Mouse (Mus musculus): Measurements from ENCODE around the gene Vmn1r8. TPM values are rescaled to one million over a fixed set of nuclear protein-coding genes. Genes with fewer than 3 reads are reported as not detected.
"Not testable (repeated sequence)": the region's sequence is repeated elsewhere in the genome, so short reads cannot be mapped to it uniquely, and the experiment has no call there.

Vmn1r8 gene
- not detected in 2 replicates for polyA plus RNA-seq (2016; fragmentation: Nextera tagmentation; extraction: Ambion mirVana)

DNA sequence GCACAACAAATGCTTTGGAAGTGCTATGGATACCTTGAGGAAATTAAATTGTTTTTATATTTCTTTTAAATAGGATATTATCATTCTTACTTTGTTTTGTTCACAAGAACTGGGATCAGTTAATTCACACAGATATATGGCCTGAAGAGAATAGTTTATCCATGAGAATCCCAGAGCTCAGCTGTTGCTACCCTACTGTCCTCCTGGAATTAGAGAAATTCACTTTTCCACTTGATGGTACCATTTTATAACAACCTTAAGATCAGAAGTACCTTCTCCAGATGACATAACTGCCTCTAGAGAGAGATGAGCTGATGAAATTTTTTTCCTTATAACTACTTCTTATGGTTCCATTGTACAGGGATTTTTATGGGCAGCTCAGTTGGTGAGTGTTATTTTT, at the start of gene Vmn1r8:
Gene Vmn1r8, plus strand, starts transcription at position 301 of the 400 bp plus-strand sequence.
- ATAC-seq (ENCODE audit: low FRiP score), result no peak
- Histone ChIP-seq H3K36me3 (no peaks in the 10 kb centered on the region), H3K4me1 (no peaks in the 10 kb centered on the region), H3K9me3 (replicated peaks) (no peaks in the 10 kb centered on the region), H3K4me3 (no peak within 1 kb of the TSS), H3K27ac (no peak within 1 kb of the TSS), H3K27me3 (no peaks in the 10 kb centered on the region), H3K4me2 (replicated peaks) (no peak within 1 kb of the TSS), H3K9ac (no peak within 1 kb of the TSS)

DNA sequence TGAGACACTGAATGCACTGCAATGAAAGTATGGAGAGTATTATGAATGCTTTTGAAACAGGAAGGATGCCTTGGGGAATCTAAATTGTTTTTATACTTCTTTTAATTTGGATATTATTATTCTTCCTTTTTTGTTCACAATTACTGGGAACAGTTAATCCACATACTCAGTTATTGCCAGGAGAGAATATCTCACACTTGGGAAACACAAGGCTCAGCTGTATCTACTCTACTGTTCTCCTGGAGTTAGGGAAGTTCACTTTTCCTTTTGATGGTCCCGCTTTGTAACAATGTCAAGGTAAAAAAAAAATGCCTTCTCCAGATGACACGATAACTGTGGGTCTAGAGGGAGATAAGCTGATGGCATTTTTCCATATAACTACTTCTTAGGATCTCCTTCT, 35.1 kb upstream of the Vmn1r8 start, which contains the start of gene Vmn1r6:
Gene Vmn1r6, plus strand, starts transcription at position 301 of the 400 bp plus-strand sequence.
- Histone ChIP-seq H3K4me1 (no peaks in the 10 kb centered on the region), H3K9me3 (replicated peaks) (no peaks in the 10 kb centered on the region), H3K27ac (no peak within 1 kb of the TSS), H3K36me3 (no peaks in the 10 kb centered on the region), H3K27me3 (no peaks in the 10 kb centered on the region), H3K9ac (no peak within 1 kb of the TSS), H3K4me3 (no peak within 1 kb of the TSS), H3K4me2 (replicated peaks) (no peak within 1 kb of the TSS)
- no peak for ATAC-seq (ENCODE audit: low FRiP score)
- 81% methylated on average over 2 of the region's 2 CpGs for WGBS

DNA sequence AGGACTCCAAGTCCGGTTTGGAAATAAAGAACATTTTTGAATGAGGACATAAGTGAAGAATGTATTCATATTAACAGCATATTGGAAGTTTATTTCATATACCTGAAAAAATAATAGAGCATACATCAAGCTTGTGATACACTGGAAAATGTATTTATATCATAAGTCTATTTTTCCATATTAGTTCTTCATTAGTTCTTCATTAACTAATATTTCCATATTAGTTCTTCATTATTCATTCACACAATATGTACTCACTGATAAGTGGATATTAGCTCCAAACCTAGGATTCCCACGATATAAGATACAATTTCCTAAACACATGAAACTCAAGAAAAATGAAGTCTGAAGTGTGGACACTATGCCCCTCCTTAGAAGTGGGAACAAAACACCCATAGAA, 6.9 kb upstream of the Vmn1r8 start, which contains the start of gene Vmn1r7:
Gene Vmn1r7, minus strand, starts transcription at position 101 of the 400 bp plus-strand sequence.
- H3K4me3 ChIP-seq; H3K9me3 ChIP-seq (replicated peaks); H3K9ac ChIP-seq; H3K4me2 ChIP-seq (replicated peaks); H3K27me3 ChIP-seq; H3K36me3 ChIP-seq; H3K4me1 ChIP-seq; H3K27ac ChIP-seq; ATAC-seq (ENCODE audit: low FRiP score): not testable (repeated sequence)
- 90% methylated on average over 2 of the region's 2 CpGs for WGBS

DNA sequence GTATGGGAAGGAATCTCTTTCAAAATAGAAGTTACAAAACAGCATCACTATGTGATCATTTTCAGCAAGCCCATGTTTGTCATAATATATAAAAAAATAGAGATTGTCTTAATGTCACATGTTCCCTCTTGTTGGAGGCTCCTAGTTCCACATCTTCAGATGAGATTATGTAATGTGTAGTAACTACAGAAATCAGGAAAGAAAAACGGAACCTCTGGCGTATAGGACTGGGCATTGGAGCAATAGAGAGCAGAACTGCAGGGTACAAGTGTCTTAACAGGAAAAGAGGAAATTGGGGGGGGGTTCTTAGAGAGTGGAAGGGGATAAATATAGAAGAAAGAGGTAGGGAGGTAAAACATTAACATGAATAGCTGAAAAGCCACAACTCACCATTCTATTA, 2.6 kb downstream of the Vmn1r8 start:
- ATAC-seq (ENCODE audit: low FRiP score), result no peak

DNA sequence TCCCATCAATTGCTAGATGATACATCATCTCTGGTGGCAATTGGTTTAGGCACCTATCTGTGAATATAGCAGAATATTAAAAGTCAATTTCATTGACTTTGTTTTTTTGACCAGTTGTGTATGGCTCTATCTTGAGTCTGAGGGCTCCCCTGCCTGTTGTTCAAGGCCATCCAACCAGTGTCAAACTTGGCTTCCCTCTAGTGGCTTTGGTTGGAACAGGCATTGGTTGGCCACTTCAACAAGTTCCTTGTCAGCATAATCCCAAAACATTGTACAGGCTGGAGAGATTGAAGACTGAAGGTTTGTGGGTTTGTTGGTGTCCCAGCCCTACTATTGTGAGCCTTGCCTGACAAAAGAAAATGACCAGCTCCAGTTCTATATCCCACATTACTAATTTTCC, 31.6 kb downstream of the Vmn1r8 start:
- H3K4me2 ChIP-seq (replicated peaks), result no peak overlapping the region
- H3K36me3 ChIP-seq, result no peaks in the 10 kb centered on the region
- ATAC-seq (ENCODE audit: low FRiP score), result no peak

More for the DNA sequence above, 2.6 kb downstream of the Vmn1r8 start:
- Histone ChIP-seq H3K9me3 (replicated peaks) (no peaks in the 10 kb centered on the region), H3K4me3 (no peak overlapping the region), H3K4me2 (replicated peaks) (no peak overlapping the region), H3K9ac (no peak overlapping the region), H3K36me3 (no peaks in the 10 kb centered on the region), H3K4me1 (no peaks in the 10 kb centered on the region), H3K27me3 (no peaks in the 10 kb centered on the region), H3K27ac (no peak overlapping the region)
- 89% methylated on average over 2 of the region's 2 CpGs for WGBS

DNA sequence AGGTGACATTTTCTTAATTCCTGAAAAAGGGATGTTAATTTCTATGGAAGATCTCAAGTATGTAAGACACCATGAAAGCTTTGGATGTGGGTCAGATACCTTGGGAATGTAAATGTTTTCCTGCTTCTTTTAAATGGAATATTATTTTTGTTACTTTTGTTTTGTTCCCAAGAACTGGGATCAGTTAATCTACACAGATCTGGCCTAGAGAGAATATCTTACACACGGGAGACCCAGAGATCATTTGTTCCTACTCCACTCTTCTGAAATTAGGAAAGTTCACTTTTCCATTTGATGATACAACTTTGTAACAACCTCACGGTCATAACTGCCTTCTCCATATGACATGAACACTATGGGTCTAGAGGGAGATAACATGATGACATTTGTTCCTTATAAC, 34.4 kb downstream of the Vmn1r8 start, which contains the start of gene Vmn1r9:
Gene Vmn1r9, plus strand, starts transcription at position 301 of the 400 bp plus-strand sequence.
- Histone ChIP-seq H3K4me3 (no peak within 1 kb of the TSS), H3K4me2 (replicated peaks) (no peak within 1 kb of the TSS), H3K4me1 (no peaks in the 10 kb centered on the region), H3K9ac (no peak within 1 kb of the TSS), H3K9me3 (replicated peaks) (no peaks in the 10 kb centered on the region), H3K27me3 (no peaks in the 10 kb centered on the region), H3K27ac (no peak within 1 kb of the TSS), H3K36me3 (no peaks in the 10 kb centered on the region)
- WGBS, result 80% methylated on average over 2 of the region's 2 CpGs
- ATAC-seq (ENCODE audit: low FRiP score), result no peak

More for the DNA sequence above, 31.6 kb downstream of the Vmn1r8 start:
- Histone ChIP-seq H3K4me1 (no peaks in the 10 kb centered on the region), H3K27me3 (no peaks in the 10 kb centered on the region), H3K9ac (no peak overlapping the region), H3K4me3 (no peak overlapping the region), H3K27ac (no peak overlapping the region), H3K9me3 (replicated peaks) (no peaks in the 10 kb centered on the region)

Other genes starting within 250 kb of the Vmn1r8 start
- 38.6 and 43.2 TPM in 2 replicates for gene Kbtbd2, start 234.5 kb upstream of the Vmn1r8 start, polyA plus RNA-seq (2016; fragmentation: Nextera tagmentation; extraction: Ambion mirVana)
- 92.2 and 98.5 TPM in 2 replicates for gene Fkbp9, start 200.2 kb upstream of the Vmn1r8 start, polyA plus RNA-seq (2016; fragmentation: Nextera tagmentation; extraction: Ambion mirVana)
- gene Nt5c3, start 108.4 kb upstream of the Vmn1r8 start, polyA plus RNA-seq (2016; fragmentation: Nextera tagmentation; extraction: Ambion mirVana), result 102 and 106 TPM in 2 replicates
- 0.27 and 0.36 TPM in 2 replicates for gene Vmn1r4, start 108.3 kb upstream of the Vmn1r8 start, polyA plus RNA-seq (2016; fragmentation: Nextera tagmentation; extraction: Ambion mirVana)
- gene Vmn1r5, start 62.0 kb upstream of the Vmn1r8 start, polyA plus RNA-seq (2016; fragmentation: Nextera tagmentation; extraction: Ambion mirVana), result not detected in 2 replicates
- gene Vmn1r6, start 35.0 kb upstream of the Vmn1r8 start, polyA plus RNA-seq (2016; fragmentation: Nextera tagmentation; extraction: Ambion mirVana), result not detected in 2 replicates
- gene Vmn1r7, start 7.0 kb upstream of the Vmn1r8 start, polyA plus RNA-seq (2016; fragmentation: Nextera tagmentation; extraction: Ambion mirVana), result not detected in 2 replicates
- gene Vmn1r9, start 34.5 kb downstream of the Vmn1r8 start, polyA plus RNA-seq (2016; fragmentation: Nextera tagmentation; extraction: Ambion mirVana), result not detected in 2 replicates
- not detected in 2 replicates for gene Vmn1r10, start 77.2 kb downstream of the Vmn1r8 start, polyA plus RNA-seq (2016; fragmentation: Nextera tagmentation; extraction: Ambion mirVana)
- gene Vmn1r11, start 101.2 kb downstream of the Vmn1r8 start, polyA plus RNA-seq (2016; fragmentation: Nextera tagmentation; extraction: Ambion mirVana), result not detected in 2 replicates
- gene Vmn1r12, start 124.6 kb downstream of the Vmn1r8 start, polyA plus RNA-seq (2016; fragmentation: Nextera tagmentation; extraction: Ambion mirVana), result not detected in 2 replicates
- gene Vmn1r13, start 171.0 kb downstream of the Vmn1r8 start, polyA plus RNA-seq (2016; fragmentation: Nextera tagmentation; extraction: Ambion mirVana), result not detected in 2 replicates
- not detected in 2 replicates for gene Vmn1r14, start 199.4 kb downstream of the Vmn1r8 start, polyA plus RNA-seq (2016; fragmentation: Nextera tagmentation; extraction: Ambion mirVana)
- not detected in 2 replicates for gene Vmn1r15, start 225.7 kb downstream of the Vmn1r8 start, polyA plus RNA-seq (2016; fragmentation: Nextera tagmentation; extraction: Ambion mirVana)